Mouse (Mus musculus) stomach, postnatal 0 days (tissue): Measurements from ENCODE around the gene Arhgap15. TPM values are rescaled to one million over a fixed set of nuclear protein-coding genes. Genes with fewer than 3 reads are reported as not detected.

Experiments used
- ATAC-seq: fragments of 200-750 bp; cut with Nextera tagmentation; 2 replicates; pipeline ENCODE4 v1.8.0; 2017; ENCODE audit not compliant: low FRiP score, low TSS enrichment
- DNase-seq: peaks from one replicate; pipeline ENCODE4 v3.0.0-alpha.2; 2016; ENCODE audit warnings: low spot score
- H3K27ac ChIP-seq: fragments of 300-500 bp; sonication (generic); replicated peaks from 2 replicates; pipeline ENCODE4 v1.5.1; 2014; ENCODE audit warnings: mild to moderate bottlenecking, control low read depth
- H3K27me3 ChIP-seq: fragments of 300-500 bp; sonication (generic); 2 replicates; pipeline ENCODE4 v1.6.1; 2014; ENCODE audit warnings: low read length; ENCODE audit not compliant: control insufficient read depth, insufficient read depth
- H3K36me3 ChIP-seq: fragments of 300-500 bp; sonication (generic); 2 replicates; pipeline ENCODE4 v1.6.1; 2014; ENCODE audit warnings: low read length, mixed read lengths; ENCODE audit not compliant: control insufficient read depth, insufficient read depth
- H3K4me1 ChIP-seq: fragments of 300-500 bp; sonication (generic); replicated peaks from 2 replicates; pipeline ENCODE4 v1.6.1; 2014; ENCODE audit warnings: antibody characterized with exemption; ENCODE audit not compliant: control insufficient read depth, insufficient read depth
- H3K4me2 ChIP-seq: fragments of 300-500 bp; sonication (generic); replicated peaks from 2 replicates; pipeline ENCODE4 v1.6.1; 2014; ENCODE audit warnings: low read depth, mild to moderate bottlenecking, control low read depth, moderate library complexity
- H3K4me3 ChIP-seq: fragments of 300-500 bp; sonication (generic); 2 replicates; pipeline ENCODE4 v1.5.1; 2014; ENCODE audit warnings: low read depth, low read length, control low read depth
- H3K9ac ChIP-seq: fragments of 300-500 bp; sonication (generic); 2 replicates; pipeline ENCODE4 v1.6.1; 2014; ENCODE audit warnings: mild to moderate bottlenecking, low read length, control low read depth, mixed read lengths
- H3K9me3 ChIP-seq: fragments of 300-500 bp; sonication (generic); 2 replicates; pipeline ENCODE4 v1.6.1; 2016; ENCODE audit warnings: low read length; ENCODE audit not compliant: control insufficient read depth
- CTCF ChIP-seq: IDR thresholded peaks from 2 replicates; pipeline ENCODE4 v1.5.1; 2016; ENCODE audit warnings: antibody characterized with exemption, low read depth, mild to moderate bottlenecking, moderate library complexity
- EP300 ChIP-seq: optimal IDR thresholded peaks from 2 replicates; pipeline ENCODE3; 2016; ENCODE audit warnings: antibody characterized with exemption
- WGBS: fragments of 180-500 bp; shearing (Covaris S2); extraction: QIAGEN DNeasy Blood & Tissue Kit; methylation state at CpG from one replicate; pipeline ENCODE4 v1.1.7; 2014; 5-methylcytosine and 5-hydroxymethylcytosine counted together
- polyA plus RNA-seq: library from polyadenylated mRNA; unstranded; fragments of >200 nt; fragmentation: Nextera tagmentation; extraction: Ambion mirVana; gene quantifications from 2 replicates; pipeline ENCODE4 v1.2.1, GENCODE M21; 2015

Gene Arhgap15
- polyA plus RNA-seq, 1 experiment from 2014 or later: 0.93 TPM

DNA sequence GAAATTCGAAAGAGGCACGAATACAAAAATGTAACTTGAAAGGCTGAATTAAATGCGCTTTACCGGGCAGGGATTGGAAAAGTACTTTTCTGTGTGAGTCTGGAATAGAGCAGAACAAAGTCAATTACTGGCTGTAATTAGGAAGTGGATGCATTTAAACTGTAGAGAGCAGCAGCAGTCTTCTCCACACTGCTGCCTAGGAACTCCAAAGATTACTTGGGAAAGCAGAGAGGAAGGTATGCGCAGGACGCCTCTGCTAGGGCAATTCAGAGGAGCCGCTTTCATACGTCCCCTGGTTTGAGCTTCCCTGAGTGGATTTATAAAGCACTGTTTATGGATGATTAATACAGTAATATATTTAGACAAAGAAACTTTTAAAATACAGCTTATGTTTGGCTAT is 312.1 kb downstream of the Arhgap15 start:
- no peak for ATAC-seq
- Histone ChIP-seq H3K9ac (no peak overlapping the region), H3K4me3 (no peak overlapping the region), H3K36me3 (no peaks in the 10 kb centered on the region), H3K27me3 (no peaks in the 10 kb centered on the region), H3K4me1 (no peaks in the 10 kb centered on the region), H3K27ac (no peak overlapping the region), H3K4me2 (no peak overlapping the region), H3K9me3 (no peaks in the 10 kb centered on the region)
- TF ChIP-seq EP300: no peak
- peak; percentile 64 for TF ChIP-seq CTCF
- no peak for DNase-seq
- WGBS: 61% methylated on average over 8 of the region's 8 CpGs

GRCm38 (mm10) chr2:44065067-44065466 is 316.4 kb downstream of the Arhgap15 start:
- H3K9ac ChIP-seq: no peak overlapping the region
- H3K27me3 ChIP-seq: no peaks in the 10 kb centered on the region
- no peaks in the 10 kb centered on the region for H3K9me3 ChIP-seq
- no peak overlapping the region for H3K27ac ChIP-seq
- no peak overlapping the region for H3K4me3 ChIP-seq
- H3K36me3 ChIP-seq: no peaks in the 10 kb centered on the region
- H3K4me2 ChIP-seq: no peak overlapping the region
- DNase-seq (no peak), ATAC-seq (no peak)
- TF ChIP-seq CTCF (no peak), EP300 (no peak)
- WGBS: 74% methylated on average over 5 of the region's 5 CpGs
- no peaks in the 10 kb centered on the region for H3K4me1 ChIP-seq

- Histone ChIP-seq H3K9me3 (no peaks in the 10 kb centered on the region), H3K9ac (no peak overlapping the region), H3K27ac (no peak overlapping the region), H3K4me2 (no peak overlapping the region), H3K4me3 (no peak overlapping the region), H3K36me3 (no peaks in the 10 kb centered on the region), H3K4me1 (no peaks in the 10 kb centered on the region), H3K27me3 (no peaks in the 10 kb centered on the region)
- DNase-seq: no peak
- WGBS: 80% methylated on average over 7 of the region's 7 CpGs
- no peak for ATAC-seq
- no peak for TF ChIP-seq CTCF
- TF ChIP-seq EP300: no peak
These were observed 319.7 kb downstream of the Arhgap15 start for GRCm38 (mm10) chr2:44068151-44068840.

GRCm38 (mm10) chr2:44068906-44069305 is 320.3 kb downstream of the Arhgap15 start:
- no peak overlapping the region for H3K9ac ChIP-seq
- no peaks in the 10 kb centered on the region for H3K36me3 ChIP-seq
- ATAC-seq (no peak), DNase-seq (no peak)
- no peak overlapping the region for H3K4me2 ChIP-seq
- no peaks in the 10 kb centered on the region for H3K27me3 ChIP-seq
- TF ChIP-seq EP300 (no peak), CTCF (no peak)
- H3K4me1 ChIP-seq: no peaks in the 10 kb centered on the region
- H3K4me3 ChIP-seq: no peak overlapping the region
- no peak overlapping the region for H3K27ac ChIP-seq
- 82% methylated on average over 2 of the region's 2 CpGs for WGBS
- no peaks in the 10 kb centered on the region for H3K9me3 ChIP-seq

GRCm38 (mm10) chr2:44076570-44076969 is 327.9 kb downstream of the Arhgap15 start:
- DNase-seq (no peak), ATAC-seq (no peak)
- H3K4me3 ChIP-seq: no peak overlapping the region
- no peaks in the 10 kb centered on the region for H3K36me3 ChIP-seq
- no peaks in the 10 kb centered on the region for H3K27me3 ChIP-seq
- no peak overlapping the region for H3K9ac ChIP-seq
- no peaks in the 10 kb centered on the region for H3K9me3 ChIP-seq
- H3K4me2 ChIP-seq: no peak overlapping the region
- H3K27ac ChIP-seq: no peak overlapping the region
- no peaks in the 10 kb centered on the region for H3K4me1 ChIP-seq
- TF ChIP-seq CTCF (no peak), EP300 (no peak)

- 82% methylated on average over 6 of the region's 6 CpGs for WGBS
- H3K27me3 ChIP-seq: no peaks in the 10 kb centered on the region
These were observed 331.9 kb downstream of the Arhgap15 start for GRCm38 (mm10) chr2:44080530-44080929.

More at GRCm38 (mm10) chr2:44080530-44080929, 331.9 kb downstream of the Arhgap15 start:
- no peak overlapping the region for H3K4me2 ChIP-seq
- DNase-seq (no peak), ATAC-seq (no peak)
- no peaks in the 10 kb centered on the region for H3K36me3 ChIP-seq
- H3K27ac ChIP-seq: no peak overlapping the region
- no peak for TF ChIP-seq EP300
- no peak for TF ChIP-seq CTCF
- no peak overlapping the region for H3K4me3 ChIP-seq
- no peaks in the 10 kb centered on the region for H3K9me3 ChIP-seq
- H3K9ac ChIP-seq: no peak overlapping the region
- H3K4me1 ChIP-seq: no peaks in the 10 kb centered on the region
